Mouse (Mus musculus): ENCODE measurements around the gene Snrnp70. TPM values are rescaled to one million over a fixed set of nuclear protein-coding genes. Genes with fewer than 3 reads are reported as not detected.

Snrnp70 gene
- polyA plus RNA-seq (2012; fragmentation: generic; extraction: Trizol), result 100 to 1,000 TPM; 229 to 271 TPM

GRCm38 (mm10) chr7:45395578-45396336 lies at the start of gene Snrnp70:
Gene Snrnp70 (minus strand): TSS chr7:45395742.

GRCm38 (mm10) chr7:45437521-45438276 lies 42.2 kb upstream of the Snrnp70 start, which contains the start of gene Ruvbl2:
Gene Ruvbl2 (minus strand): TSS chr7:45438096.

GRCm38 (mm10) chr7:45434203-45435015 lies 38.9 kb upstream of the Snrnp70 start, which contains the start of gene Gys1:
Gene Gys1 (plus strand): TSS chr7:45434844.

DNA sequence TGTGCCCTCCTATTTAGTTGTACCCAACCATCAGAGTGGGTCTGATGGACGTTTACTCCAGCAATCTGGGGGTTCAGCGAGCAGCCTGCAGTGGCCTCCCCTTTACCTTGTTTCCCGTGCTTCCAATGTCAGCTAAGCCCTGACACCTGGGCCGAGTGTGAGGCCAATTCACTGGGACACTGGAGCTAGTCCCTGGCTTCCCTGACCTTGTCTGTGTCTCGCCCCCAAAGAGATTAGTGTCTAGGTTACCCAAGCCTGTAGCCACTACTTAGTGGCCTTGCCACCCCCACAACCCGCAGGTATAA lies 25.0 kb upstream of the Snrnp70 start, which contains the start of gene Lhb:
Lhb (plus strand) TSS at position 206 of the 305 bp plus-strand sequence.

DNA sequence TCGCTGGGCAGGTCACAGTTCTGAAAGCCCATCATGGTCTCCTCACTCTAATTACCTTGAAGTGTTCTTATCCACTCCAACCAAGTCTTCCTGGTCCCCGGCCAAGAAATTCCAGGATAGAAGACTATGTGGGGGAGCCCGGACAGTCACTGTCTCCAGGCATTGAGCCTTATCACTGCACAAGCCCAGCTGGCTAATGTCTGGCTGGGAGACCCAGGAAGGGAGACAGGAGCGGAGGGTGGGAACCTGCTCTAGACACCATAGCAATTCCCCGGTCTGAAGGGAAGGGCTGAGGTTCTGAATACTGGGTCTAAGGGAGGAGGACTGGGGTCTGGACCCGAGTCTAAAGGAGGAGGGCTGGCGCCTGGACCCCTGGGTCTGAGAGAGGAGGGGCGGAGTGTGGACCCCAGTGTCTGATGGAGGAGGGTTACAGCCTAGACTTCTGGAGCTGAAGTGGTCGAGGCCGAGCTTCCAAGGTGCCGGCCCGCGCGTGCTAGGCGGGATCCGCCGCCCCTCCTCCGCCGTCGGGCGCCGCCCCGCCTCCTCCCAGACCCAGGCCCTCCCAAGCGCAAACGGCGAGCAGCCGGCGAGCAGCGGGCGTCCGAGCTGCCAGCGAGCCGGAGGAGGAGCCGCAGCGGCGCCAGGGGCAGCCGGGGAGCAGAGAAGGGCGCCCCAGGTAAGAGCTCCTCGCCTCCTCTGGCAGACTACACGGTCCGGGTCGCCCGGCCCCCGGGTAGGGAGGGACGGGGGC lies 17.7 kb upstream of the Snrnp70 start, which contains the start of gene Ntf5:
Ntf5 (plus strand) TSS at position 583 of the 751 bp plus-strand sequence.

GRCm38 (mm10) chr7:45405091-45406075 lies 9.8 kb upstream of the Snrnp70 start, which contains the start of gene Kcna7:
Gene Kcna7 (plus strand): TSS chr7:45405653.

GRCm38 (mm10) chr7:45370475-45371311 lies 24.8 kb downstream of the Snrnp70 start, which contains the start of gene Lin7b:
Gene Lin7b (minus strand): TSS chr7:45370583.

DNA sequence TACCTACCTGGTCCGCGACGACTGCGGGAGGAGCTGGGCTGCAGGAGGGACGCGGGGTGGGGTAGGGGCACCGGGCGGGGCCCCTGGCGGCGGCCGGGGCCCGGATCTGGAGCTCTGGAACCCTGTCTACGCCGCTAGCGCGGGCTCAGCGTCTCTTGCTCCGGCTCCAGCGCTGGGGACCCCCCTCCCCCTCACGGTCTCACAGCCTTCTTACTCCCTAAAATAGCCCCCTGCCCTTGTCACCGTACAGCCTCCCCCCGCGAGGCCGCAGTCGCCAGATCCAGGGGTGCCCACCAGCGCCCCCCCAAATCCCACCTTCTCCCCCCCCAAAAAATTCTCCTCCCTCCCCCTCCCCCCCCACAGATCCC lies 28.9 kb downstream of the Snrnp70 start, which contains the start of gene Ppfia3:
Ppfia3 (minus strand) TSS at position 368 of the 368 bp plus-strand sequence.

GRCm38 (mm10) chr7:45335056-45335455 lies 60.5 kb downstream of the Snrnp70 start, which contains the start of gene Hrc:
Gene Hrc (plus strand): TSS chr7:45335290.

DNA sequence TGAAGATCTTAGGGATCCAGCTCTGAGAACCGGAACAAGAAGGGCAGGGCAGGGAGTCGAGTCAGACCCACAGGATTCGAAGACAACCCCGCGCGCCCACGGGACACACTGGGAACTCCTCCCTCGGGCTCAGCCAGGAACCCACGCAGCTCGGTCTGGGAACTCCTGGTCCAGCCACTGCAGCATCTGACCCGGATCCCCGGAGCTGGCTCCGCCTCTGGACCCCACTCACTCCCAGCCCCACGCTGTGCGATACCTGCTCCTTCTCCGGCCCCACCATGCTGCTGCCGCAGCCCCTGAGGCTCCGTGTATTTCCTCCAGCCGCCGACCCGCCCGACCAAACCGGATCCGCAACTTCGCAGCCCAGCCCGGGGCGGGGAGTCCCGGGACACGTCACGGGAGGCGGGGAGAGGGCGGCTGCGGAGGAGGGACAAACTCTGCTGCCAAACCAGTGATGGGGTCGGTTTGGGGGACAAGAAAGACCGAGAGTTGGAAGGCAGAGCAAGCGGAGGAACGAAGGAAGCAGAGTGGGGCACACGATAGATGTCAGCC lies 62.0 kb downstream of the Snrnp70 start, which contains the start of gene Trpm4:
Trpm4 (minus strand) TSS at position 350 of the 552 bp plus-strand sequence.

Other genes with a start within 250 kb of the Snrnp70 start
- 100 to 1,000 TPM; 244 to 448 TPM for gene Pih1d1, start 241.4 kb downstream of the Snrnp70 start, polyA plus RNA-seq (2012; fragmentation: generic; extraction: Trizol)
- 100 to 1,000 TPM in 1 of 2 experiments, 10 to 100 TPM in 1; 58.8 to 137 TPM for gene Aldh16a1, start 241.2 kb downstream of the Snrnp70 start, polyA plus RNA-seq (2012; fragmentation: generic; extraction: Trizol)
- under 1 TPM; 0.04 to 0.18 TPM for gene Slc17a7, start 231.8 kb downstream of the Snrnp70 start, polyA plus RNA-seq (2012; fragmentation: generic; extraction: Trizol)
- gene Gfy, start 216.2 kb downstream of the Snrnp70 start, polyA plus RNA-seq (2012; fragmentation: generic; extraction: Trizol), result under 1 TPM; 0.04 to 0.48 TPM
- not detected for gene Pth2, start 214.7 kb downstream of the Snrnp70 start, polyA plus RNA-seq (2012; fragmentation: generic; extraction: Trizol)
- 1 to 10 TPM in 1 of 2 experiments, under 1 TPM in 1; 0.71 to 4.3 TPM for gene Ccdc155, start 190.8 kb downstream of the Snrnp70 start, polyA plus RNA-seq (2012; fragmentation: generic; extraction: Trizol)
- gene Dkkl1, start 183.6 kb downstream of the Snrnp70 start, polyA plus RNA-seq (2012; fragmentation: generic; extraction: Trizol), result under 1 TPM in 1 of 2 experiments, not detected in 1; 0.15 TPM
- 100 to 1,000 TPM in 1 of 2 experiments, 10 to 100 TPM in 1; 60.5 to 105 TPM for gene Tead2, start 180.0 kb downstream of the Snrnp70 start, polyA plus RNA-seq (2012; fragmentation: generic; extraction: Trizol)
- gene Cd37, start 156.6 kb downstream of the Snrnp70 start, polyA plus RNA-seq (2012; fragmentation: generic; extraction: Trizol), result under 1 TPM; 0.11 to 0.28 TPM
- gene Slc6a16, start 154.7 kb downstream of the Snrnp70 start, polyA plus RNA-seq (2012; fragmentation: generic; extraction: Trizol), result not detected
- gene Slc6a21, start 118.2 kb downstream of the Snrnp70 start, polyA plus RNA-seq (2012; fragmentation: generic; extraction: Trizol), result not detected
- gene Trpm4, start 62.0 kb downstream of the Snrnp70 start, polyA plus RNA-seq (2012; fragmentation: generic; extraction: Trizol), result 10 to 100 TPM; 23.4 to 26.2 TPM
- gene Hrc, start 60.5 kb downstream of the Snrnp70 start, polyA plus RNA-seq (2012; fragmentation: generic; extraction: Trizol), result under 1 TPM; 0.02 to 0.06 TPM
- 1 to 10 TPM; 1.1 to 2.1 TPM for gene Ppfia3, start 28.7 kb downstream of the Snrnp70 start, polyA plus RNA-seq (2012; fragmentation: generic; extraction: Trizol)
- 1 to 10 TPM in 1 of 2 experiments, under 1 TPM in 1; 0.23 to 1.8 TPM for gene Lin7b, start 25.2 kb downstream of the Snrnp70 start, polyA plus RNA-seq (2012; fragmentation: generic; extraction: Trizol)
- not detected for gene Kcna7, start 9.9 kb upstream of the Snrnp70 start, polyA plus RNA-seq (2012; fragmentation: generic; extraction: Trizol)
- gene Ntf5, start 18.0 kb upstream of the Snrnp70 start, polyA plus RNA-seq (2012; fragmentation: generic; extraction: Trizol), result under 1 TPM; 0.35 to 0.94 TPM
- gene Lhb, start 25.1 kb upstream of the Snrnp70 start, polyA plus RNA-seq (2012; fragmentation: generic; extraction: Trizol), result under 1 TPM in 1 of 2 experiments, not detected in 1; 0.11 TPM
- gene Gys1, start 39.1 kb upstream of the Snrnp70 start, polyA plus RNA-seq (2012; fragmentation: generic; extraction: Trizol), result 10 to 100 TPM; 10.3 to 18.4 TPM
- 100 to 1,000 TPM in 1 of 2 experiments, 10 to 100 TPM in 1; 68.4 to 154 TPM for gene Ruvbl2, start 42.4 kb upstream of the Snrnp70 start, polyA plus RNA-seq (2012; fragmentation: generic; extraction: Trizol)
- over 10,000 TPM in 1 of 2 experiments, 1,000 to 10,000 TPM in 1; 3,673 to 13,112 TPM for gene Ftl1, start 64.1 kb upstream of the Snrnp70 start, polyA plus RNA-seq (2012; fragmentation: generic; extraction: Trizol)
- gene Bax, start 71.2 kb upstream of the Snrnp70 start, polyA plus RNA-seq (2012; fragmentation: generic; extraction: Trizol), result 100 to 1,000 TPM; 253 to 519 TPM
- gene Tulp2, start 86.1 kb upstream of the Snrnp70 start, polyA plus RNA-seq (2012; fragmentation: generic; extraction: Trizol), result 1 to 10 TPM in 1 of 2 experiments, under 1 TPM in 1; 0.09 to 1.7 TPM
- not detected for gene Gm45808, start 91.1 kb upstream of the Snrnp70 start, polyA plus RNA-seq (2012; fragmentation: generic; extraction: Trizol)
- under 1 TPM; 0.07 to 0.21 TPM for gene Dhdh, start 93.1 kb upstream of the Snrnp70 start, polyA plus RNA-seq (2012; fragmentation: generic; extraction: Trizol)
- 100 to 1,000 TPM in 1 of 2 experiments, 10 to 100 TPM in 1; 66.5 to 268 TPM for gene Nucb1, start 114.7 kb upstream of the Snrnp70 start, polyA plus RNA-seq (2012; fragmentation: generic; extraction: Trizol)
- gene Ppp1r15a, start 130.5 kb upstream of the Snrnp70 start, polyA plus RNA-seq (2012; fragmentation: generic; extraction: Trizol), result 10 to 100 TPM in 1 of 2 experiments, 1 to 10 TPM in 1; 9.1 to 24.6 TPM
- gene Plekha4, start 130.6 kb upstream of the Snrnp70 start, polyA plus RNA-seq (2012; fragmentation: generic; extraction: Trizol), result 10 to 100 TPM in 1 of 2 experiments, under 1 TPM in 1; 0.27 to 17.6 TPM
- 1 to 10 TPM in 1 of 2 experiments, under 1 TPM in 1; 0.71 to 5.8 TPM for gene Hsd17b14, start 159.2 kb upstream of the Snrnp70 start, polyA plus RNA-seq (2012; fragmentation: generic; extraction: Trizol)
- 10 to 100 TPM; 37.7 to 68.6 TPM for gene Bcat2, start 174.4 kb upstream of the Snrnp70 start, polyA plus RNA-seq (2012; fragmentation: generic; extraction: Trizol)
- under 1 TPM in 1 of 2 experiments, not detected in 1; 0.27 TPM for gene Fgf21, start 219.7 kb upstream of the Snrnp70 start, polyA plus RNA-seq (2012; fragmentation: generic; extraction: Trizol)
- gene Fut1, start 221.5 kb upstream of the Snrnp70 start, polyA plus RNA-seq (2012; fragmentation: generic; extraction: Trizol), result not detected
- not detected for gene Izumo1, start 226.1 kb upstream of the Snrnp70 start, polyA plus RNA-seq (2012; fragmentation: generic; extraction: Trizol)
- under 1 TPM; 0.05 to 0.07 TPM for gene Rasip1, start 231.7 kb upstream of the Snrnp70 start, polyA plus RNA-seq (2012; fragmentation: generic; extraction: Trizol)
- 1 to 10 TPM in 1 of 2 experiments, under 1 TPM in 1; 0.05 to 1.3 TPM for gene Mamstr, start 244.2 kb upstream of the Snrnp70 start, polyA plus RNA-seq (2012; fragmentation: generic; extraction: Trizol)